Mouse (Mus musculus) retina, embryonic 14.5 days (tissue): ENCODE results near the gene Vmp1.
A peak's percentile ranks its signal among the peaks of the same experiment; 100 is the strongest.

Experiments used
- DNase-seq: peaks from one replicate; pipeline ENCODE4 v3.0.0-alpha.2; 2015; ENCODE audit warnings: low spot score

Vmp1 gene

GRCm38 (mm10) chr11:86671041-86671675, 12.5 kb downstream of the Vmp1 start:
- DNase-seq, result no peak

GRCm38 (mm10) chr11:86668169-86668568, 15.5 kb downstream of the Vmp1 start:
- DNase-seq, result no peak

GRCm38 (mm10) chr11:86667553-86667952, 16.1 kb downstream of the Vmp1 start:
- no peak for DNase-seq

- no peak for DNase-seq
These were observed 19.2 kb downstream of the Vmp1 start for GRCm38 (mm10) chr11:86664406-86664805.

- DNase-seq, result no peak
These were observed 19.7 kb downstream of the Vmp1 start for GRCm38 (mm10) chr11:86663977-86664376.

- DNase-seq, result no peak
These were observed 20.4 kb downstream of the Vmp1 start for GRCm38 (mm10) chr11:86662986-86663895.

- DNase-seq, result no peak
These were observed 25.8 kb downstream of the Vmp1 start for GRCm38 (mm10) chr11:86657863-86658262.

GRCm38 (mm10) chr11:86656849-86657567, 26.6 kb downstream of the Vmp1 start:
- DNase-seq, result no peak

GRCm38 (mm10) chr11:86655671-86656070, 28.0 kb downstream of the Vmp1 start:
- peak; percentile 66 for DNase-seq

GRCm38 (mm10) chr11:86654096-86654495, 29.5 kb downstream of the Vmp1 start:
- no peak for DNase-seq

- peak; percentile 81 for DNase-seq
These were observed 30.2 kb downstream of the Vmp1 start for GRCm38 (mm10) chr11:86653446-86653845.

GRCm38 (mm10) chr11:86652578-86652979, 31.1 kb downstream of the Vmp1 start:
- DNase-seq, result no peak

- DNase-seq, result no peak
These were observed 33.0 kb downstream of the Vmp1 start for GRCm38 (mm10) chr11:86650676-86651075.

- DNase-seq, result no peak
These were observed 34.1 kb downstream of the Vmp1 start for GRCm38 (mm10) chr11:86649542-86649941.

- no peak for DNase-seq
These were observed 35.8 kb downstream of the Vmp1 start for GRCm38 (mm10) chr11:86647706-86648447.

- no peak for DNase-seq
These were observed 36.7 kb downstream of the Vmp1 start for GRCm38 (mm10) chr11:86646885-86647459.

- DNase-seq, result peak; percentile 8
These were observed 37.4 kb downstream of the Vmp1 start for GRCm38 (mm10) chr11:86646136-86646834.

GRCm38 (mm10) chr11:86644553-86644952, 39.1 kb downstream of the Vmp1 start:
- no peak for DNase-seq

- no peak for DNase-seq
These were observed 41.9 kb downstream of the Vmp1 start for GRCm38 (mm10) chr11:86641714-86642113.

GRCm38 (mm10) chr11:86637697-86638096, 45.9 kb downstream of the Vmp1 start:
- no peak for DNase-seq

- DNase-seq, result no peak
These were observed 49.2 kb downstream of the Vmp1 start for GRCm38 (mm10) chr11:86634396-86634795.
